Mouse (Mus musculus) limb, embryonic 12.5 days (tissue): ENCODE results near the gene Slc6a6. TPM values are rescaled to one million over a fixed set of nuclear protein-coding genes. Genes with fewer than 3 reads are reported as not detected.
A peak's percentile ranks its signal among the peaks of the same experiment; 100 is the strongest.

Source experiments
- ATAC-seq: fragments of 200-750 bp; cut with Nextera tagmentation; 2 replicates; pipeline ENCODE4 v1.8.0; 2017; ENCODE audit warnings: low read depth, moderate TSS enrichment; ENCODE audit not compliant: insufficient number of reproducible peaks, insufficient read depth, low FRiP score, low TSS enrichment
- H3K27ac ChIP-seq: fragments of 300-500 bp; sonication (generic); 2 replicates; pipeline ENCODE4 v1.5.1; 2016; ENCODE audit warnings: mild to moderate bottlenecking, moderate library complexity
- H3K27me3 ChIP-seq: fragments of 300-500 bp; sonication (generic); 2 replicates; pipeline ENCODE4 v1.6.1; 2016; ENCODE audit warnings: mild to moderate bottlenecking, moderate library complexity
- H3K36me3 ChIP-seq: fragments of 300-500 bp; sonication (generic); 2 replicates; pipeline ENCODE4 v1.6.1; 2016; ENCODE audit warnings: mild to moderate bottlenecking, moderate library complexity
- H3K4me1 ChIP-seq: fragments of 300-500 bp; sonication (generic); replicated peaks from 2 replicates; pipeline ENCODE4 v1.6.1; 2016
- H3K4me2 ChIP-seq: fragments of 300-500 bp; sonication (generic); 2 replicates; pipeline ENCODE4 v1.6.1; 2016; ENCODE audit warnings: mild to moderate bottlenecking, moderate library complexity
- H3K4me3 ChIP-seq: fragments of 300-500 bp; sonication (generic); replicated peaks from 2 replicates; pipeline ENCODE4 v1.5.1; 2016; ENCODE audit warnings: mild to moderate bottlenecking
- H3K9ac ChIP-seq: fragments of 300-500 bp; sonication (generic); replicated peaks from 2 replicates; pipeline ENCODE4 v1.6.1; 2016; ENCODE audit warnings: mild to moderate bottlenecking, moderate library complexity
- H3K9me3 ChIP-seq: fragments of 300-500 bp; sonication (generic); 2 replicates; pipeline ENCODE4 v1.6.1; 2016; ENCODE audit warnings: mild to moderate bottlenecking, moderate library complexity
- WGBS: fragments of 180-500 bp; shearing (Covaris S2); methylation state at CpG from one replicate; pipeline ENCODE4 v1.1.7; 2016; 5-methylcytosine and 5-hydroxymethylcytosine counted together
- polyA plus RNA-seq: library from polyadenylated mRNA; unstranded; fragments of >200 nt; fragmentation: Nextera tagmentation; extraction: Ambion mirVana; gene quantifications from 2 replicates; pipeline ENCODE4 v1.2.1, GENCODE M21; 2016

The Slc6a6 gene
- polyA plus RNA-seq, 1 experiment from 2014 or later, result 47.1 TPM

- H3K27ac ChIP-seq, result no peak overlapping the region
- no peaks in the 10 kb centered on the region for H3K27me3 ChIP-seq
- 85% methylated on average over 2 of the region's 2 CpGs for WGBS
- no peaks in the 10 kb centered on the region for H3K9me3 ChIP-seq
- H3K9ac ChIP-seq, result no peak overlapping the region
- peaks cover 23% of the 10 kb centered on the region for H3K4me1 ChIP-seq
- peaks cover 59% of the 10 kb centered on the region for H3K36me3 ChIP-seq
- H3K4me2 ChIP-seq, result no peak overlapping the region
- ATAC-seq, result no peak
- no peak overlapping the region for H3K4me3 ChIP-seq
Measured at GRCm38 (mm10) chr6:91703459-91703858, 19.6 kb downstream of the Slc6a6 start.

GRCm38 (mm10) chr6:91704446-91704845 lies 20.6 kb downstream of the Slc6a6 start:
- Histone ChIP-seq H3K27ac (no peak overlapping the region), H3K9ac (no peak overlapping the region), H3K36me3 (peaks cover 64% of the 10 kb centered on the region), H3K4me2 (no peak overlapping the region), H3K4me1 (peaks cover 23% of the 10 kb centered on the region), H3K27me3 (no peaks in the 10 kb centered on the region), H3K4me3 (no peak overlapping the region), H3K9me3 (0 out of 2 replicates have a peak, but pooled peaks cover 5% of the 10 kb centered on the region)
- no peak for ATAC-seq
- 96% methylated on average over 1 of the region's 1 CpGs for WGBS

GRCm38 (mm10) chr6:91705651-91706050 lies 21.8 kb downstream of the Slc6a6 start:
- Histone ChIP-seq H3K4me2 (no peak overlapping the region), H3K27me3 (no peaks in the 10 kb centered on the region), H3K4me3 (no peak overlapping the region), H3K9me3 (0 out of 2 replicates have a peak, but pooled peaks cover 5% of the 10 kb centered on the region), H3K36me3 (peaks cover 52% of the 10 kb centered on the region), H3K4me1 (peaks cover 23% of the 10 kb centered on the region), H3K27ac (0 out of 2 replicates have a peak overlapping the region, but pooled peaks have one; percentile 18), H3K9ac (no peak overlapping the region)
- 68% methylated on average over 4 of the region's 4 CpGs for WGBS
- ATAC-seq, result no peak

GRCm38 (mm10) chr6:91706072-91706776 lies 22.4 kb downstream of the Slc6a6 start:
- Histone ChIP-seq H3K4me2 (no peak overlapping the region), H3K9me3 (0 out of 2 replicates have a peak, but pooled peaks cover 5% of the 10 kb centered on the region), H3K4me3 (no peak overlapping the region), H3K9ac (no peak overlapping the region), H3K27me3 (no peaks in the 10 kb centered on the region), H3K36me3 (peaks cover 47% of the 10 kb centered on the region), H3K27ac (0 out of 2 replicates have a peak overlapping the region, but pooled peaks have one; percentile 29), H3K4me1 (peaks cover 23% of the 10 kb centered on the region)
- WGBS, result 54% methylated on average over 13 of the region's 13 CpGs
- ATAC-seq, result no peak

DNA sequence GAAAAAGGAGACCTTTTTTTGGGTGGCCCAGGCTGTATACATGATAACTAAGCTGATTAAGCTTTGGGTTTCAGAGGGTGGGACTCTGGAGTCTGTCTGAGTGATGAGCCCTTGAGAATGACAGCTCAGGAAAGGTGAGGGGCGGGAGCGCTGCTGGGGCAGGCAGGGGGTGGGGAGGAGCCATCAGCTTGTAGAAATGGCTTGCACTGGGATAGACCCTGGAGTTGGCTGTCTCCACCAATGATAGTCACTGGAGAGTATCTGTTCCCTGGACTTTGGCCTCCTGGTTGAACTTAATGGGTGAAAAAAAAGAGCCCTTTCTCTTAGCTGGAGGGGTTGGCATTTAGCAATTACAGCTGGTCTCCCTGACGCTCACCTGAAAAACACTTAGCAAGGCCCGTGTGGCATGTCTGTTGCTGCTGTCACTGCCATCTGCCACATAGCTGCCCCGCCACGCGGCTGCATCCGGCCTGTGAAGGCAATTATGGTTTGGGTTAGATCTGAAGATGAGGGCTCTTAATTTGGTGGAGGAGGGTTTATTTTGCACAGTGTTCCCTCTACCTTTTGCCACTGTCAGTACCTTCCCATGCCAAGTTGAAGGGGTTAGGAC lies 23.5 kb downstream of the Slc6a6 start:
- Histone ChIP-seq H3K36me3 (peaks cover 45% of the 10 kb centered on the region), H3K4me2 (no peak overlapping the region), H3K4me3 (no peak overlapping the region), H3K27ac (no peak overlapping the region; the same call in 1 of the 2 replicates), H3K9ac (no peak overlapping the region), H3K27me3 (no peaks in the 10 kb centered on the region), H3K4me1 (peaks cover 34% of the 10 kb centered on the region), H3K9me3 (0 out of 2 replicates have a peak, but pooled peaks cover 5% of the 10 kb centered on the region)
- WGBS, result 85% methylated on average over 8 of the region's 8 CpGs
- no peak for ATAC-seq

DNA sequence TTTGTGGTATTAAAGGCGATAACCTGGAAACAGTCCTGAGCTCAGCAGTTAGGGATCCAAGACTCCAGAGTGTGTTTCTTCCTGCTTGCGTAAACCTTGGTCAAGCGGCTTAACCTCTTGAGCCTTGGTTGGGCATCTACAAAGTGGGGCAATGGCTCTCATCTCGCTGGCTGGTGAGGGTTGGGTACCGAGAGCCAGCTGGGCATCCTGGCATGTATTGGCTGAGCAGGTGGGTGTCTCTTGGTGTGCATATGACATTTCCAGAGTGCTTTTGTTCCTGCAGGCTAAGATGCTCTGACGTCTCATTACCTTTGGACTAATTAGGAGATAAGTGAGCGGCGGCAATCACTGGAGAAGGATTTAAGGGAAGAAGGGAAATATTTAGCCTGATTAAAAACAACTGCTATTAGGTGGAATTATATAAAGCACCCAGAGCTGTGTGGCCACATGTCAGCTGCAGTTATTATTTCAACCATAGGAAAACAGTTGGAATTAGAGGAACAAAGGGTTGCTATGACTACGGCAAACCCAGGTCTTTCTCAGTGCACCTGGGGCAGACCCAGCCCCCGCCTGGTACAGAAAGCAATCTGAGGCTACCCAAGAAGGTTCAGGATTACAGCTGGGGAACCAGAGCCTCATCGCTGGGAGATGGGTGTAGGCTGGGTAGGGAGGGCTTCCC lies 24.2 kb downstream of the Slc6a6 start:
- no peak for ATAC-seq
- WGBS, result 87% methylated on average over 11 of the region's 11 CpGs
- peaks cover 41% of the 10 kb centered on the region for H3K36me3 ChIP-seq
- no peaks in the 10 kb centered on the region for H3K27me3 ChIP-seq
- H3K9me3 ChIP-seq, result 0 out of 2 replicates have a peak, but pooled peaks cover 5% of the 10 kb centered on the region
- H3K4me1 ChIP-seq, result peaks cover 40% of the 10 kb centered on the region
- peak overlapping the region; percentile 59; the same call in 1 of the 2 replicates for H3K27ac ChIP-seq
- no peak overlapping the region for H3K4me2 ChIP-seq
- no peak overlapping the region for H3K9ac ChIP-seq
- H3K4me3 ChIP-seq, result no peak overlapping the region

DNA sequence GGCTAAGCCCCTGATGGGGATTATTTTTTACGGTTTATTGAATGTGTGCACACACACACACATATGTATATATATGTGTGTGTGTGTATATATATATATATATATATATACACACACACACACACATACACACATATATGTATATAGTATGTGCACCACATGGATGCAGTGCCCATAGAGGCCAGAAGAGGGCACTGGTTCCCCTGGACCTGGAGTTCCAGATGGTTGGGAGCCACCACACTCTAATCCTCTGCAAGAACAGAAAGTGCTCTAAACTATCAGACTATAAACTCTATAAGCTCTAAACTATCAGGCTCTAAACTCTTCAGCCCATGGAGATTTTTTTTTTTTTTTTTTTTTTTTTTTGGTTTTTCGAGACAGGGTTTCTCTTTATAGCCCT lies 25.1 kb downstream of the Slc6a6 start:
- Histone ChIP-seq H3K9ac (no peak overlapping the region), H3K9me3 (0 out of 2 replicates have a peak, but pooled peaks cover 5% of the 10 kb centered on the region), H3K27me3 (no peaks in the 10 kb centered on the region), H3K4me1 (peaks cover 49% of the 10 kb centered on the region), H3K27ac (no peak overlapping the region), H3K36me3 (peaks cover 36% of the 10 kb centered on the region), H3K4me3 (no peak overlapping the region), H3K4me2 (no peak overlapping the region)
- 83% methylated on average over 2 of the region's 2 CpGs for WGBS
- no peak for ATAC-seq

DNA sequence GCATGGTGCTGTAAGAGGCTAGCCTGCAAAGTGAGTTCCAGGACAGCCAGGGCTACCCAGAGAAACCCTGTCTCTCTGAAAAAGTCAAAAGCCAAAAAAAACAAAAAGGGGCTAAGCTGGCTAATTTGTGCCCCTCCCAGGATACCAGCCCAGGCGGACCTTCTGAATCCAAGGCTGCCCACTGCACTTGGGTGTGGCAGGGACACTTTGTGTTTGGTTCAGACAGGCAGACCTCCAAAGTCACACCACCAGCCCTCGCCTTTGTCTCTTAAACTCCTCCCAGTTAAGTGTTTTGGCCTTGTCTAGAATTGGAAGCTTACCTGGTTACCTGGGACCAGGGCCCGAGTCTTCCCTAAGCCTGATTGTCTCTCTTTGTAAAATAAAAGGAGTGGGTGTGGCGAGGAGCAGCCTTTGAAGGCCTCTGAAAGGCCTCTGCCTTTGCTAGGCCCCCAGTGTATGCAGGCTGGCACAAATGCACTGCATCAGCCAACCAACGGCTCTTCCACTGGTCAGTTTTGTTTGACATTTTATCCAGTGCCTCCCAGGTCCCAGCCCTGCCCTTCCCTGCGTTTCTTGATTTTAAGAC lies 26.6 kb downstream of the Slc6a6 start:
- Histone ChIP-seq H3K4me1 (peaks cover 49% of the 10 kb centered on the region), H3K36me3 (peaks cover 29% of the 10 kb centered on the region), H3K9me3 (0 out of 2 replicates have a peak, but pooled peaks cover 5% of the 10 kb centered on the region), H3K27ac (no peak overlapping the region), H3K4me3 (no peak overlapping the region), H3K9ac (no peak overlapping the region), H3K4me2 (no peak overlapping the region), H3K27me3 (no peaks in the 10 kb centered on the region)
- WGBS, result 61% methylated on average over 6 of the region's 6 CpGs
- no peak for ATAC-seq

- Histone ChIP-seq H3K4me3 (no peak overlapping the region), H3K9ac (peak overlapping the region; percentile 31; the same call in 1 of the 2 replicates), H3K4me1 (peaks cover 33% of the 10 kb centered on the region), H3K36me3 (peaks cover 24% of the 10 kb centered on the region), H3K27me3 (no peaks in the 10 kb centered on the region), H3K9me3 (0 out of 2 replicates have a peak, but pooled peaks cover 5% of the 10 kb centered on the region), H3K4me2 (peak overlapping the region; percentile 26; the same call in 1 of the 2 replicates), H3K27ac (peak overlapping the region; percentile 80)
- no peak for ATAC-seq
- WGBS, result 25% methylated on average over 4 of the region's 4 CpGs
Measured at GRCm38 (mm10) chr6:91712097-91712854, 28.4 kb downstream of the Slc6a6 start.

- Histone ChIP-seq H3K9ac (peak overlapping the region; percentile 31; the same call in 1 of the 2 replicates), H3K36me3 (peaks cover 24% of the 10 kb centered on the region), H3K9me3 (0 out of 2 replicates have a peak, but pooled peaks cover 5% of the 10 kb centered on the region), H3K4me1 (peaks cover 31% of the 10 kb centered on the region), H3K27ac (peak overlapping the region; percentile 80), H3K27me3 (no peaks in the 10 kb centered on the region), H3K4me2 (peak overlapping the region; percentile 26), H3K4me3 (no peak overlapping the region)
- WGBS, result 8% methylated on average over 10 of the region's 10 CpGs
- 0 out of 2 replicates have a peak, but pooled peaks have one; percentile 27 for ATAC-seq
Measured at GRCm38 (mm10) chr6:91712855-91713331, 29.0 kb downstream of the Slc6a6 start.
